Mouse (Mus musculus) cerebellum, adult 9-11 months (tissue): ENCODE results near the gene Dgcr8.

Experiments
- DNase-seq: peaks from one replicate; pipeline ENCODE4 v3.0.0; 2022

The Dgcr8 gene

GRCm38 (mm10) chr16:18248433-18249363, 40.3 kb downstream of the Dgcr8 start, which contains the start of the genes Trmt2a and Ranbp1:
TSS of gene Trmt2a (plus strand) at chr16:18248679.
TSS of gene Ranbp1 (minus strand) at chr16:18248732.
- peak; percentile 99 for DNase-seq

GRCm38 (mm10) chr16:18247521-18248399, 41.3 kb downstream of the Dgcr8 start:
- DNase-seq: no peak

GRCm38 (mm10) chr16:18241581-18241980, 47.5 kb downstream of the Dgcr8 start:
- no peak for DNase-seq

- no peak for DNase-seq
Measured at GRCm38 (mm10) chr16:18236676-18237501, 52.2 kb downstream of the Dgcr8 start.

GRCm38 (mm10) chr16:18235389-18236065, 53.5 kb downstream of the Dgcr8 start:
- DNase-seq: peak; percentile 80

GRCm38 (mm10) chr16:18234671-18235388, 54.2 kb downstream of the Dgcr8 start, which contains the start of gene Zdhhc8:
TSS of gene Zdhhc8 (minus strand) at chr16:18235136.
- peak; percentile 66 for DNase-seq

- DNase-seq: no peak
Measured at GRCm38 (mm10) chr16:18233919-18234670, 55.0 kb downstream of the Dgcr8 start.

- peak; percentile 40 for DNase-seq
Measured at GRCm38 (mm10) chr16:18233451-18233850, 55.6 kb downstream of the Dgcr8 start.

- no peak for DNase-seq
Measured at GRCm38 (mm10) chr16:18231451-18231850, 57.6 kb downstream of the Dgcr8 start.

- DNase-seq: no peak
Measured at GRCm38 (mm10) chr16:18231047-18231446, 58.0 kb downstream of the Dgcr8 start.

- no peak for DNase-seq
Measured at GRCm38 (mm10) chr16:18230617-18231016, 58.4 kb downstream of the Dgcr8 start.

GRCm38 (mm10) chr16:18229622-18230021, 59.4 kb downstream of the Dgcr8 start:
- DNase-seq: peak; percentile 83

GRCm38 (mm10) chr16:18228856-18229255, 60.2 kb downstream of the Dgcr8 start:
- DNase-seq: peak; percentile 85

GRCm38 (mm10) chr16:18227897-18228422, 61.1 kb downstream of the Dgcr8 start:
- peak; percentile 53 for DNase-seq

- DNase-seq: peak; percentile 39
Measured at GRCm38 (mm10) chr16:18227187-18227586, 61.9 kb downstream of the Dgcr8 start.

- DNase-seq: no peak
Measured at GRCm38 (mm10) chr16:18222188-18222587, 66.9 kb downstream of the Dgcr8 start.

GRCm38 (mm10) chr16:18221543-18221898, 67.5 kb downstream of the Dgcr8 start:
- no peak for DNase-seq

- DNase-seq: no peak
Measured at GRCm38 (mm10) chr16:18220856-18221542, 68.0 kb downstream of the Dgcr8 start.

- peak; percentile 42 for DNase-seq
Measured at GRCm38 (mm10) chr16:18220001-18220400, 69.0 kb downstream of the Dgcr8 start.
